Mouse (Mus musculus): ENCODE measurements at regions not wholly inside any gene's neighbourhood (a gene's known extent, or its start where the extent isn't known, plus 50 kb on each side); places are given as distances from the start of the nearest gene placed in this dataset.

DNA sequence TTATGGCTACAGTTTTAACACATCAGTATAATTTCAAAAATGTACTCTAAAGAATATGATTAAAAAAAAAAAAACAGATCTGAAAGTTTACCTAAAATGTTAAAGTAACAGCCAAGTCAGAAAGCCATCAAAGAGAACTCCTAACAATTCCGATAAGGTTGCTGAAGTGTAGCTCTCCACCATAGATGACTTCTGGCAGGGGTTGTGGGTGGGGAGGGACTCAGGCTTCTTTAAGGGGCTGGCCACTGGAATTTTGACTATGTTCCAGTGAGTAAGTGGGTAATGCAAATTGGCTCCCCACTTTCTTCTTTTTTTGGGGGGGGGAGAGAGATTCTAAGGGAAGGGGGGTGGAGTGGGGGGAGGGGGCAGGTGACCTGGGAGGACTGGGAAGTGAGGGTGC, 98.0 kb downstream of the Brms1l start:
- DNase-seq (ENCODE audit: low spot score) = no peak
- WGBS = 45% methylated on average over 1 of the region's 1 CpGs
- Histone ChIP-seq H3K36me3 (ENCODE audit: insufficient read depth, low read length) (no peaks in the 10 kb centered on the region), H3K27ac (no peak overlapping the region), H3K9me3 (ENCODE audit: low read length) (no peaks in the 10 kb centered on the region), H3K4me1 (ENCODE audit: insufficient read depth, low read length) (no peaks in the 10 kb centered on the region), H3K9ac (replicated peaks; ENCODE audit: low read length) (no peak overlapping the region), H3K4me3 (ENCODE audit: low read length) (no peak overlapping the region), H3K4me2 (ENCODE audit: low read depth, low read length) (peak overlapping the region; percentile 25; the same call in 1 of the 2 replicates), H3K27me3 (ENCODE audit: insufficient read depth, low read length) (peaks cover 10% of the 10 kb centered on the region)
- no peak for TF ChIP-seq CTCF (IDR thresholded peaks at IDR 0.05; ENCODE audit: low read depth)
- no peak for ATAC-seq

- H3K27me3 ChIP-seq (ENCODE audit: insufficient read depth, low read length) = peaks cover 10% of the 10 kb centered on the region
- ATAC-seq = no peak
Measured at GRCm38 (mm10) chr12:55933417-55933816, 97.3 kb downstream of the Brms1l start.

GRCm38 (mm10) chr12:55930468-55930867, 94.3 kb downstream of the Brms1l start:
- no peaks in the 10 kb centered on the region for H3K9me3 ChIP-seq (ENCODE audit: low read length)
- no peak overlapping the region for H3K27ac ChIP-seq
- no peak overlapping the region for H3K9ac ChIP-seq (replicated peaks; ENCODE audit: low read length)
- H3K4me2 ChIP-seq (ENCODE audit: low read depth, low read length) = no peak overlapping the region
- 79% methylated on average over 4 of the region's 4 CpGs for WGBS
- H3K4me3 ChIP-seq (ENCODE audit: low read length) = no peak overlapping the region
- H3K27me3 ChIP-seq (ENCODE audit: insufficient read depth, low read length) = peaks cover 10% of the 10 kb centered on the region
- ATAC-seq (no peak), DNase-seq (ENCODE audit: low spot score) (no peak)
- no peaks in the 10 kb centered on the region for H3K4me1 ChIP-seq (ENCODE audit: insufficient read depth, low read length)
- no peak for TF ChIP-seq CTCF (IDR thresholded peaks at IDR 0.05; ENCODE audit: low read depth)
- no peaks in the 10 kb centered on the region for H3K36me3 ChIP-seq (ENCODE audit: insufficient read depth, low read length)

More at GRCm38 (mm10) chr12:55933417-55933816, 97.3 kb downstream of the Brms1l start:
- Histone ChIP-seq H3K4me3 (ENCODE audit: low read length) (no peak overlapping the region), H3K4me2 (ENCODE audit: low read depth, low read length) (peak overlapping the region; percentile 25; the same call in 1 of the 2 replicates), H3K36me3 (ENCODE audit: insufficient read depth, low read length) (no peaks in the 10 kb centered on the region), H3K27ac (no peak overlapping the region), H3K4me1 (ENCODE audit: insufficient read depth, low read length) (no peaks in the 10 kb centered on the region), H3K9ac (replicated peaks; ENCODE audit: low read length) (no peak overlapping the region), H3K9me3 (ENCODE audit: low read length) (no peaks in the 10 kb centered on the region)
- WGBS = 16% methylated on average over 11 of the region's 11 CpGs
- no peak for TF ChIP-seq CTCF (IDR thresholded peaks at IDR 0.05; ENCODE audit: low read depth)
- no peak for DNase-seq (ENCODE audit: low spot score)

DNA sequence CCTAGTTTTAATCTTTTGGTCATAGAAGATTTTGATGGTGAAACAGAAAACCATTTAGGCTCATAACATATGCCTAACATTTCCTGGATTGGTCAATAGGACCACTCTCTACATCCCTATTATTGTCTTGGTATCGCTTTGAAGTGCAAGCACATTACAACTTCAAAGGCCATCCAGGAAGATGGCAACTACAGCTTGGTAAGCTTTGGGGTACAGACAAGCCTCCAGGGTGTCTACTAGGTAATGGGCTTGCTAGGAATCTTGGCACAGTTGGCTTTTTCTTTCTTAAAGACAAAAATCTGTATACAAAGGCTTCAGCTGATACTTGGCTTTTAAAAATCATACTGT, 90.8 kb downstream of the Brms1l start:
- Histone ChIP-seq H3K4me1 (ENCODE audit: insufficient read depth, low read length) (no peaks in the 10 kb centered on the region), H3K27ac (no peak overlapping the region), H3K27me3 (ENCODE audit: insufficient read depth, low read length) (peaks cover 4% of the 10 kb centered on the region), H3K36me3 (ENCODE audit: insufficient read depth, low read length) (no peaks in the 10 kb centered on the region), H3K4me3 (ENCODE audit: low read length) (no peak overlapping the region), H3K9ac (replicated peaks; ENCODE audit: low read length) (no peak overlapping the region), H3K4me2 (ENCODE audit: low read depth, low read length) (no peak overlapping the region), H3K9me3 (ENCODE audit: low read length) (no peaks in the 10 kb centered on the region)
- WGBS = 74% methylated on average over 1 of the region's 1 CpGs
- ATAC-seq (no peak), DNase-seq (ENCODE audit: low spot score) (no peak)
- TF ChIP-seq CTCF (IDR thresholded peaks at IDR 0.05; ENCODE audit: low read depth) = no peak

GRCm38 (mm10) chr12:55926276-55926973, 90.3 kb downstream of the Brms1l start:
- WGBS = 40% methylated on average over 2 of the region's 2 CpGs
- DNase-seq (ENCODE audit: low spot score) (peak; percentile 31), ATAC-seq (no peak)
- Histone ChIP-seq H3K27me3 (ENCODE audit: insufficient read depth, low read length) (no peaks in the 10 kb centered on the region), H3K4me3 (ENCODE audit: low read length) (no peak overlapping the region), H3K9me3 (ENCODE audit: low read length) (no peaks in the 10 kb centered on the region), H3K4me1 (ENCODE audit: insufficient read depth, low read length) (no peaks in the 10 kb centered on the region), H3K36me3 (ENCODE audit: insufficient read depth, low read length) (no peaks in the 10 kb centered on the region), H3K27ac (no peak overlapping the region), H3K9ac (replicated peaks; ENCODE audit: low read length) (no peak overlapping the region), H3K4me2 (ENCODE audit: low read depth, low read length) (no peak overlapping the region)
- no peak for TF ChIP-seq CTCF (IDR thresholded peaks at IDR 0.05; ENCODE audit: low read depth)

All from hindbrain, postnatal 0 days (tissue).